Mouse (Mus musculus): ENCODE measurements around the gene Map2.

Map2 gene

DNA sequence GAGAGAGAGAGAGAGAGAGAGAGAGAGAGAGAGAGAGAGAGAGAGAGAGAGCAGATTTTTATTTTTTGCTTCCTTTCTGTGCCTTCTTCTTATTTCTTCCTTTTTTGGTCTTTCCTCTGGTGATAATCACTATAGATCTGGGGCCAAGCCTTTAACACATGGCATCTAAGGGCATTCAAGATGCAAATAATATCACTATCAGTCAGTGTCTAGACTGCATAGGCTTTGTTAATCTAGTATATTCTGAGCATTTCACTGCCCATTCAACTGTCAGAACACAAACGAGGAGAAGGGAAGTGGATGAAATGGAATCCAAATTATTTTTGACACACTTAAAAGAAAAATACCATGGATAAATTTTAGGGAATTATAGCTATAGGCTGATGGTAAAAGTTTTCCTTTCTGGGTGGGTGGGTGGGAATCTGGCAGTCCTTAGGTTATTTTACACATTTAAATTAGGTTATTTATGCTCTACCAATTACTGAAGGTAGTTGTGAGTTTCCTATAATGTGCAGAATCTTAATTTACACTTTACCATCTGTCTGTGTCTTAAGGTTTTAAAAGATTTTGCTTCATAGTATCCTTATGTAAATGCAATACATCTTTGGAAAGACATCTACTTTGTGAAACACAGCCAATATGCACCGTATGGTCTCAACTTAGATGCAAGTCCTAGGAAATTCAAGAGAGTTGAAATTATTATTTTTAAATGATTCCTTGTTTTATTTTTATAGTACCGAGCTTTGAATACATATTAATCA lies 117.2 kb downstream of the Map2 start:
- no peak for DNase-seq (ENCODE audit: low read depth, low spot score)

DNA sequence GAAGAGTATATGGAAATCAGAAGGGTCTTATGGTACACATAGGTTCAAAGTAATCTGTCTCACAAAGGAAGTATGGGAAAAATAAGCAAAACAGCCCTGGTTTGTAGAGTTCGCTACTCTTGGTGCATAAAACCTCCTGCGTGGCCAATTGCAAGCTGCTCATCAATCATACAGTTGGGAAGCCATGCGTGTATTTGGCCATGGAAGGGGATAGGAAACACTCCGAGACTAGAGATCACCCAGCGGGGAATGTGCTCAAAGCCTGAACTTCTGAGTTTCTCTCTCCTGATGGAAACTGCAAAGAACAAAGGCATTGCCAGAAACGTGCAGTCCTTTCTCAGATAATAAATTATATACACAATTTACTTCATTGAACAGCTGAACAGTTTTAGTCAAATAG lies 124.3 kb downstream of the Map2 start:
- DNase-seq (ENCODE audit: low read depth, low spot score), result no peak

DNA sequence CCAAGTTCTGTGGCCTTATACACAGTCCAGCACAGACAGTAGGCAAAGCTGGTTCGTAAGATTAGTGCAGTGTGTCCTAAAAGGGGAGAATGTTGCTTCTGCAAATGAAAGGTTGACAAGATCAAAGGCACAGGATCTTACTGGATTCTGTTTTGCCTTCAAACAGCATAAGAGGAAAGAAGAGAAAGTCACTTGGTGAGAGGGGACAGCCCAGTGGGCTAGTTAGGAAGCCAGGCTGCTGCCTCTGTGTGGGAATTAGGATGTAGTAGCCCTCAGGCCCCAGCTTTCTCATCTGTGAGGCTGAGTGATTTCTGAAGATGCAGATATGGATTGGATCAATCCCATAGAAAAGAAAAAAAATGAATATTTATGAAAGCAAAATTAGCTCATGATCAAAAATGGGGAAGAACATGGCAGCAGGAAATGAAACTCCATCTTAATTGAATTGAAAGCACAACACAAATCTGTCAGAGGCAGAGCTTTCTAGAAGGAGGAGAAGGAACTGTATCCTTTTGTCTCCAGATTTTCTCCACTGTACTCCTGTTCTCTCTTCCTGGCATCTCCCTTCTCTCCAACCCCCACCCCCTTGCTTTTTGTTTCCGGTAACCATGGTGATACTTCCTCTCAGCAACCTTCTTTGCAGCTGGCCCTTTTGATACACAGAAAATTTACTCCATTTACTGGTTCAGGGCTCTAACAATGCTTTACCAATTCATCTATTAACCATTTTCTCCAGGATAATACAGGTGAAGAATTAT lies 145.5 kb downstream of the Map2 start:
- peak; percentile 51 for DNase-seq (ENCODE audit: low read depth, low spot score)

DNA sequence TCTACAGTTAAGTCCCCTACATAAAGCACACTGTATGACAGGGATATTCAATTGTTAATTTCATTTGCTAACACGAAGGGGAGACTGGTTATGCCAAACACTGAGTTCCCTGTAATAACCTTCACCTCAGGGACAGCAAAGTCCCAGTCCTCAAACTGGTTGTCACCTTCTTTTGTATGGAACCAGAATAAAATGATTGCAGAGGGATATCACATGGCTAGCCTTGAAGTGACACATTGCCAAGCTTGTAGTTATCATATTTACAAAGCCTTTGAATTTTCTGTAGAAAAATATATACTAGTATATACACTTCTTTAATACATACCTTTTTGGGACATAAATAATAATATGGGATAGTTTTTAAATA lies 146.0 kb downstream of the Map2 start:
- DNase-seq (ENCODE audit: low read depth, low spot score), result no peak

DNA sequence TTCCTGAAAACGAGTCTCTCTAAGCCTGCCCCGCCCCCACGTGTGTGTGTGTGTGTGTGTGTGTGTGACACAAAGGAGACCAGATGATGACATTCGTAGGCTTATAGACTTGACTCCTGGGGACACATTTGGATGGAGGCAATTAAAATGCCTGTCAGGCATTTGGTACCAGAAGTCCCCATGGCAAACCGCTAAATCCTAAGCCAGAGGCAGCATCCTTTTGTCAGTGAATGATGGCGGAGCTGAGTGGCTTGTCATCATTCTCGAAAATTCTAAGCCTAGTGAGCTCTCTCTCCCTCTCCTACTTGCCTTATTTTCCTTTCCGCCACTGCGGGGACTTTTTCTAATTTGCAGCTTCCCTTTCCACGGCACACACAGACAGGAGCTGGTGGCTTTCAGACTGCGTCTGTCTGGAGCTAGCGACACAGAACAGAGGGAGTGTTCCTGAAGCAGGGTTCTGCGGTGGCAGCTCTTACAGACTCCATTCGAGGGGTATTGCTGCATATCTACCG lies 146.6 kb downstream of the Map2 start:
- peak; percentile 68 for DNase-seq (ENCODE audit: low read depth, low spot score)

DNA sequence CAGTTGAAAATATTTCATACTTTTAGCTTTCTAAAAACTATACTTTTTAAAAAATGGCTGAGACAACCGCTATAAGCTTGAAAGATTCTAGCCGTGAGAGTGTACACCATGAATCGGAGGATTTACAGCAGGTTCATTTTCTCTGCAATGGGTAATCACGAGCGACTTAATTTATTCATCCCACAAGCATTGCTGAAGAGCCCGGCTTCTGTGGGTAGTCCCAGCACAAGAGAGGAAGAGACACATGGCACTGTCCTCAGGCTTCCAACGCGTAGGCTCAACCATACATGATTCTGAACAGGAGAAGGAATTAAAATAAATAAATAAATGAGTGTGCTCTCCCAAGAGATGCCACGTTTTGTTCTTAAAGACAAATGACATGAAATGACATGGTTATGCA lies 148.4 kb downstream of the Map2 start:
- DNase-seq (ENCODE audit: low read depth, low spot score), result no peak

DNA sequence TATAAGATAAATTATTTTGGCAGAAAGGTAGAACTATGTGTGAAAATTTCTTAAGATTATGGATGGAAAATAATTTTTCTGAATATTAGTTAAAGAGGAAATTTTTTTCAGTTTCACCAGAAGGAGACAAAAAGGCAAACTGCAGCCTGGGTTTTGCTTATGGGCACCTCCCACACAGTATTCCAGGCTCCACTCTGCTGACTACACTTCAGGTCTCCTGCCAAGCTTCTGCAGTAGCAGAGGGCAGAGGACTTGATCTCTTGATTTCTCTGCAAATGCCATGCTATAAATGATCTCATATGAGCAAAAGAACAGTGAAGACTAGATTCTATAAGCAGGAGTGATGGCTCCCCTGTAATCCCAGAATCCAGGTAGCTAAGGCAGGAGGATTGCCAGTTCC lies 149.9 kb downstream of the Map2 start:
- no peak for DNase-seq (ENCODE audit: low read depth, low spot score)

DNA sequence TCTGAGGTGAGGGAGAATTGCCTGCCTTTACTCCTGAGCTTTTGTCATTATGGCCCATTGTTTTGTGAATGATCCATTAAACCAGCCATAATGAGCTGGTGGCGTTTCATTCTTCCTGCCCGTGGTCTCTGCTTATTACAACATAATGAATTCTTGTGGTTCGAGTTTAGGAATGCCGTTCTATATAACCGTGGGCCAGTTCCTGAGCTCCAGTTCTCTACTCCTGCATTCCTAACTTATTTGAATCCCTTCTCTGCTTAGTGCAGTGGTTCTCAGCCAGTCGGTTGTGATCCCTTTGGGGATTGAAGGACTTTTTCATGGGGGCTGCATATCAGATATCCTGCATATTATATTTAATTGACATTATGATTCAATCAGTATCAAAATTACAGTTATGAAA lies 153.9 kb downstream of the Map2 start:
- no peak for DNase-seq (ENCODE audit: low read depth, low spot score)

DNA sequence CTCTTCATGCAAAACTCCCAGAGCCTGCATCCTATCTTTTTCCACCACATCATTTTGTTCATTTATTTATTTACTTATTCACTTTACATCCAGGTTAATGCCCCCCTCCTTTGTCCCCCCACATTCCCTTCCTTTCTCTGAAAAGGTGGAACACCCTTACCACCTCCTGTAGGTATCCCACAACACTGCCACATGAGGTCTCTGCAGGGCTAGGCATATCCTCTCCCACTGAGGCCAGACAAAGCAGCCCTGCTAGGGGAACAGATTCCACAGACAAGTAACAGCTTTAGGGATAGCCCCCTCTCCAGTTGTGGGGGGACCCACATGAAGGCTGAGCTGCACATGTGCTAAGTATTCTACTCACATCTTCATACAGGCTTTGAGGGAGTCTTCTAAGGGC lies 154.5 kb downstream of the Map2 start:
- DNase-seq (ENCODE audit: low read depth, low spot score), result no peak

DNA sequence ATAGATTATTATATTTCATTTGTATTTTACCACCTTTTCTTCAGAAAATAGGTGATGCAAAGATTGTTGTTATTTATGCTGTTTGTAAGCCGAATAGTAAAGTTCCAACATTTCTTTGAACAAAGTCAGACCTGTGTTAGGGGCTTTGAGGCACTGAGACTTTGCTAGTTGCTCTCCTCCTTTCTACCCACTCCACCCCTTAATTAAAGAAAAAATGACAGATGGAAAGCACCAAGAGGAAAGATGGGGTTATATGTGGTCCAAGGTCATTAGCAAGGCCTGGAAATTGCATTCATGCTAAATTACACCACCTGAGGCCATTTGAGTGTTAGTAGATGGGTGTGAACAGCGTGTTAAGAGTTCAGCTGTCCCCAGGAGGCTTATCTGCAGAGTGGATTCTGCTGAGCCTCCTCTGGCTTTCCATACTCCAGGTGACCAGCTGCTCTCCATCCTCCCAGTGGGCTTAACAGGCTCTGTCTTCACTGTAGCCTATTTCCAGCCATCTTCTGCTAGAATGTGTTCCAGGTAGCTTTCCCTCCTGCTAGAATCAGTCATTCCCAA lies 160.7 kb downstream of the Map2 start:
- DNase-seq (ENCODE audit: low read depth, low spot score), result peak; percentile 15

DNA sequence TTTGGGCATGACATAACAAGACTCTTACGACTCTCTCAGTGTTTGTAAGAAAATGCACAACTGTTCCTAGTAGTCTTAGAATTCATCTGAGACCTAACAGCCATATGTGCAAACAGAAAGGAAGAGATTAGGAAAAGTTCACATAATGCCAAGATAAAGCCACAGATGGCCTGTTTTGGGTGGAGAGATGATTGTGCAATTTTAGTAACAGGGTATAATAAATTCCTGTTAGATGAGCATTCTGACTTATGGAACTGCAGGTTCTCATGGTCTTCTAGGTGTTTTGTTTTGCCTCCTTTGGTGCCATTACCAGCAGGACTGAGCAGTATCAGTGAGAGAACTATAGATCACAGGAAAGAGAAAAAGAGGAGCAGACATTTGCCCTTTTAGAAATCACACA lies 164.1 kb downstream of the Map2 start:
- DNase-seq (ENCODE audit: low read depth, low spot score), result no peak

DNA sequence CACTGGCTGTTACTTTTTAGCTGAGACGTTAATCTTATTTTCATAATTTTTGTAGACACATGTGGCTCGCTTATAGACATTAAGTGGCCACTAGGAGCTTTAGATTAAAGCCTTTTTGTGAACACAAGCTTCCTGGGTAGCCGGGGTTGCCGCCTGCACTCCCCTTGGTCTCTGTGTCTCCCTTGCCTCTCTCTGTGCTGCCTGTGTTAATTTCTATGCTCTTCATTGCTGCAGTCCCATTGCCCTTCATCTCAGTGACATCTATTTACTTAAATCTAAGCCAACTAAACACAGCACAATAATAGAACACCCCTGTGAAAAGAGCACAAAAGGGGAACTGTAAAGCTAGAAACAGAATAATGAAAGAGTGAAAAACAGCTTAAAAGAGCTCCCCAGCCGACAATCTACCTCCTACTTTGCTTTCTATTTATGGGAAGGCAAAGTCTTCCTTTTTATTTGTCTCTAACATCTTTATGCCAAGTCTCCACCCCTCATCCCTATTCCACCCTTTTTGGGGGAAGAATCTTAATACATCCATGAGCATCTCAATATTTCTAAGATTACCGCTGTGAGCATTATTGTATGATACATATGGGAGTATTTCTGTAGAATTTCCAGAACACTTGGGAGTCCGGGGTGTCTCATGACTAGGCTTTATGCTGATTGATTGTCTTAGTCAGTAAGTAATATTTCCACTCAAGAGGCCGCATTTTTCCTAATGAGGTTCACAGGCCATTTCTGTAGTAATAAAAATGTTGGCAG lies 173.5 kb downstream of the Map2 start:
- DNase-seq (ENCODE audit: low read depth, low spot score), result no peak

DNA sequence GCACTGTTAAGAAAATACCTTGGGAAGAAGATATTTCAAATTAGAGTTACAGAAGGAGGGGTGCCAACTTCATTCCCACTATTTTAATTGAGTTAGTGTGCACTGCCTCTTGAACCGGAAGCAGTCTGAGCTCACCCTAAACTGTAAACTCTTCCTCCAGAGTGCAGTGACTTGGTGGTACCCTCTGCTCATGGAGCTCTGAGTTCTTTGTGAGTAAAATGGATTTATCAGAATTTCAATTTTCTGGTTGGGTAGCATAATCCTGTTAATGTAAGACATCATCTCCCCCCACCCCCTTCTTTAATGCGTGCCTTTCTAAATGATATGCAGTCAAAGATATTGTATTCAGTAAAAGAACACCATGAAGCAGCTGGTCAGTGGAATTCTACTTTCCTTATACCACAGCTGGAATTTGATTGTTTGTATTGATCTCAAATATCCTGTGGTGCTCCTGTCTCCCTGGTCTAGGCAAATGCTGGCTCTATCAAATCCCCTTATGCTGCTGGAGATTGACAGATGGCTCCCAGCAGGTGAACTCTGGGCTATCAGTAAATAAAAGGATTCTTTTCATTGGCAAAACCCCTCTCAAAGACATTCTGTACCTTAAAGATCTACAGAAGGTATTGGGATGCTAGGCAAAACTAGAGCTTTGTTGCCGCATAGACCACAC lies 174.2 kb downstream of the Map2 start:
- no peak for DNase-seq (ENCODE audit: low read depth, low spot score)

DNA sequence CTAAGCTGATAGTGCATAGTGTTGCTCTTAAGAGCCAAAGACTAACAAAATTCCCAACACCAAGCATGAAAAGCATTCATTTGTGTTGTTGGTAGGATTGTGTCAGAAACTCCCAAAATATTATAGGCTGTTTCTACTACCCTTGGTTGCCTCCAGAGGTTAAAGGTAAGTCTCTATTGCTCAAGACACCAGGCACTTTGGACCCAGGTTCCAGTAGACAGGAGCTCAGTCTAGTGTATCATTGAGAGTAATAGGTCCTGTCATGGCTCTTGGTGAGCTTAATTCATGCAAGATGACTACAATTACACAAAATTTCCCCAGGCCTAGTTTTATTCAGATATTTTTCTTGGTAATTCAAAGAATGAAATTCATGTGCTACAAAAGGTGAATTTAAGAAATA lies 176.3 kb downstream of the Map2 start:
- DNase-seq (ENCODE audit: low read depth, low spot score), result no peak

DNA sequence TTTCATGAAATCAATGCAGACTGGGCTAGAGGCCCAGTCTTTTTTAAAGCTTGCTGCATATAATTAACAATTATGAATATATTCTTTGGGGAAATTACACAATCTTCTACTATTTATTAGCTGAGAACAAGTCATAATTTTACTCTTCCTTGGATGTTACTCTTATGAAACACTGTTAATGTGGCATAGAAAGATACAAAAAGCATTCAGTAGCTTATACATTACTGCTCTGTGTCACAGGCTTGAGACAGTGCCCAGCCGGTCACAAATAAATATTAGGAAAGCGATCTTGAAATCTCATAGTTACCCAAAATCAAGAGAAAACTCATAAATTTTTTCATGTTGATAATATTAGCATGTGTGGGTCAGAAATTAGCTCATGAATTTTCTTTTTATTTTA lies 186.7 kb downstream of the Map2 start:
- DNase-seq (ENCODE audit: low read depth, low spot score), result no peak

DNA sequence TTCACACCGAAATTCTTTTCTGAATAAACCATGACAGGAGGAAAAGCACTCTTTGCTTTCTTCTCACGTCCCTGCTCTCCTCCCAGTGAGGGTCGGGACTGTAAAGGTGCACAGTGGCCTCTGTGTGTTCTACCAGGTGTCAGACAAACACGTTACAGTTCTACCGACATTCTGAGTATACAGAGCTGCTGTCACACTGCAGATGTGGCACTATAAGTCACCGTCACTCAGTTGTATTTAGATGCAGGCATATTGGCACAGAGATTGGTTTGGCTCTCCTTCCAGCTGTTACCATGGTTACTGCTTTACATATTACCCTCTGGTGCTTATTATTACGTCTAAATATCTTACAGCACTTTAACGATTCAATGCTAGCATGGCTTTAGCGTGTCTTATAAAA lies 188.2 kb downstream of the Map2 start:
- no peak for DNase-seq (ENCODE audit: low read depth, low spot score)

DNA sequence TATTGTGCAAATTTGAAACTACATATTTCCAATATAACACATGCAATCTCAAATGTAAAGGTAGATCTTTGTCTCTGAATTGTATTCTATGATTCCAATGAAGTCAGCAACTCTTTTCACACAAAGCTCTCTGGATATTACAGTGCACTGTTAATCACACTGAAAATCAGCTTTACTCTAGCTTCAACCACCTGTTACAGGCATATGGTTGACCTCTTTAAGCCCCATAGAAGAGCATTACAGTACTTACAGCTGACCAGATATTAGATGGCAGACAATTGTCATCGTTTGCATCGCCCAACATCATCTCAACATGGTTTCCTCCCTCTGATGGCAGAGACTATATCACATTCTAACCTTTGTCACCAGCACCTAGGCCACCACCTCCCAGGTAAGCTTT lies 189.3 kb downstream of the Map2 start:
- no peak for DNase-seq (ENCODE audit: low read depth, low spot score)

DNA sequence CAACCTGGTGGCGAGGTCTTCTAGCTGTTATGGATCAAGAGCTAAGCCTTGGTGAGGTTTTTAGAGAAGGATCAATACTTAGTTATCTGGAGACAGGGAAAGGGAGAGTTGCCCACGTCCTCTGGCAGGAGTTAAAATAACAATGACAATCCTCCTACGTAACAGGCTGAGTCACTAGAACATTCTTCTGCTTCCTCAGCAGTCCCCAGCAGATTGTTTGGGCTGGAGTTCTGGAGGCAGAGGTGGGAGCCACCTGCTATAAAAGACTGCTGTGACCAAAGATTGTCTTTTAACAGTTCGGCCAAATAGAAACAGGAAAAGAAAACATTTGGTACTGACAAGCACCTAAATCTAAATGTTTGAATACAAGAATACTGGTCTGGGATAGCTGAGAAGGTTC lies 190.5 kb downstream of the Map2 start:
- no peak for DNase-seq (ENCODE audit: low read depth, low spot score)

DNA sequence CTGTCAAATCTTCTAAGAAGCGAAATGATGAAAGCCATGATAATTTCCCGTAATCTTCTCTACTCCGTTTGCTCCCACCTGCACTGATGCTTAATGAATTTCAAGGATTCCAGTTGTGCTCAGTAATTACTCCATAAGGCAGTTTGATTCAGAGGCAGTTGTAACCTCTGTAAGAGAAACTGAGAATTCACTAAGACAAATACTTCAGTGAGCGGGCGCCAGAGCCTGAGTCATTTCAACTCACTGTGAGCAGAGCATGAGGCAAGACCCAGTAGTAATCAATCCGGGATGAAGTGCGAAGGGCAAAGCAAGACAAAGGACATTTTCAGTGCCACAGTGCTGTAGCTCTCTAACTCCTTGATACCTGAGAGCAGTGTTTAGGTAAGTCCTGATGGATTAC lies 194.4 kb downstream of the Map2 start:
- no peak for DNase-seq (ENCODE audit: low read depth, low spot score)

DNA sequence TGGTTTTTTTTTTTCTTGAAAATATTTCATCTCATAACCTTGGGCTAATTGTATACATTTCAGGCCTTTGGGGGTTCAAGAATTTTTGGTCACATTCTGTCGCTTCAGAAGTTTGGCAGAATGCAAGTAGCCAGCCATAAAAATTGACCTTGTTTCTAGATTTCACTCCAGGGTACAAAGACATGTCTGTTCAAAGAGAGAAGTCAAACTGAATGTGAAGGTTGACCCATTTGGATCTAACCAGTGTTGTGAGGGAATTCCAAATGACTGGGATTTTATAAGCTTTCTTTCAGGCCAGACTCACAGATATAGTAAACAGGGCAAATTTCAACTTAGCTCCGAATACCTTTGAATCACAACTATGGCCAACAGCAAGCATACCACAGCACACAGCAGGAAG lies 196.3 kb downstream of the Map2 start:
- DNase-seq (ENCODE audit: low read depth, low spot score), result no peak

DNA sequence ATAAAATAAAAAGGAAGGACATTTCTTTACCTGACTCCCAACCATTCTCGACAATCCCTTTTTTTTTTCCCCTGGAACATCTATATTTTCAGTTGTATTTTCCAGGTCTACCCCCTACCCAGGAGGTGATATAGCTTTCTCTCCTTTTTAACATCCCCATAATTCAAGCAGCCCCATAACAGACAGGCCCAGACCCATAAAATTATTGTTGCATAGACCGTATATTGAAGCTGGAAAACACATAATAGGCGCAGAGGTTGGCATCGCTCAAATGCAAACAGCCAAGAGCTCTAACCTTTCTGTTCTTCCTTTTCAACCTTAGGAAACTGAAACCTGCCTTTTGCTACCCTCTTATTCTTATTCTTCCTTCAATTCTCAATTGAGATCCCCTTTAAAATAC lies 211.2 kb downstream of the Map2 start:
- no peak for DNase-seq (ENCODE audit: low read depth, low spot score)

Data from mesoderm, embryonic 11.5 days (tissue).